Mouse (Mus musculus): Measurements from ENCODE around the gene Pdpk1.

DNA sequence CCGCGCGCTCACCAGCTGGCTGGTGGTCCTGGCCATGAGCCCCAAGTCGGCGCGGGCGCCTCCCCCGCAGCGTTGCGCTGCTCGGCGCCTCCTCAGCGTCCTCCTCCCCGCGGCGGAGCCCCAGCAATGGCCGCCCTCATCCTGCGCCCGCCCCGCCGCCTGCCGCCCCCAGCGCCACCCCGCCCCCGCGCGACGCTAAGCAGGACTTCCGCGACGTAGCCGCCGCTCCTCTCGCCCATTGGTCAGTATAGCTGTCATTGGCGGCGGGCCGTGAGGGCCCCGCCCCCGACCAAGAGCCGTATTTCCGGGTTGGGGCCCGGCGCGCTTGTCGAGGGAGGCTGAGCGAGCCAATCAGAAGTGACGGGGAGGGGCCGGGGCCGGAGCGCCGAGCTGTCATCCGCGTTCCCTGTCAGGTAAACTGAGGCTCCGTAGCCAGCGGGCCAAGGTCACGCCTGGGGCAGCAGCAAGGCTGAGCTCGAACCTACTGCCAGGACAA is 9.3 kb downstream of the Pdpk1 start:
- no peak for TF ChIP-seq CTCF (IDR thresholded peaks at IDR 0.05; ENCODE audit: low read depth, low read length)
- no peak for TF ChIP-seq EP300 (IDR thresholded peaks at IDR 0.05; ENCODE audit: insufficient read depth, low read depth, low read length)
